Mouse (Mus musculus) heart, postnatal 25 days (tissue): ENCODE measurements around the gene 4930595D18Rik. TPM values are rescaled to one million over a fixed set of nuclear protein-coding genes. Genes with fewer than 3 reads are reported as not detected.

Experiments used
- DNase-seq: peaks from one replicate; pipeline ENCODE4 v3.0.0; 2022; ENCODE audit warnings: low spot score
- intact Hi-C: fragments of 180-260 bp; cut with DNase I; formaldehyde crosslinking; loops from one replicate; pipeline ENCODE4 v1.15.1; 2025
- total RNA-seq, 2 experiments: library from RNA; stranded (reverse); gene quantifications; 2 replicates each; pipeline ENCODE4 v1.2.3; 2021

The 4930595D18Rik gene
- total RNA-seq: not detected

GRCm38 (mm10) chr12:111184476-111184875 is at the start of gene 4930595D18Rik:
Gene 4930595D18Rik (minus strand): TSS chr12:111184491.
- no peak for DNase-seq
- intact Hi-C loops: no loop called here

GRCm38 (mm10) chr12:111233798-111234197 is 49.5 kb upstream of the 4930595D18Rik start:
- intact Hi-C loops: no loop called here
- DNase-seq: no peak

DNA sequence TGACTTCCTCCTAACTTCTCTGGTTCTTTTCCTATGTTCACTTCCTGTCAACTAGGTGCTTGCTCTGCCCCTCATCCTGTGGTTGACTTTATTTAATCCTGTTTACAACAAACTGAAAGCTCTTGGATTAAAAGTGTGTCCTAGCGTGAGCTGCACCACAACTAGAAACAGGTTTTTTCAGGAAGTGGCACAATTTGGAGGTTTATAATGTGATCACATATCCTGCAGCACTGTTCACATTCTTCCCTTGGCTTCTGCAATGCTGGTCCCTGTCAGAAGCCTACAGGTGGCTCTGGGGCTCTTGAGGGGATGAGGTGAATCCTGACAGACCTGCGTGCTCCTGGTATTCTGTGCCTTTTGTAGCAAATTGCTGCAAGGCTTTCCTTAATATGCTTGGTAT is 46.5 kb upstream of the 4930595D18Rik start:
- intact Hi-C loops: no loop called here
- DNase-seq: no peak

DNA sequence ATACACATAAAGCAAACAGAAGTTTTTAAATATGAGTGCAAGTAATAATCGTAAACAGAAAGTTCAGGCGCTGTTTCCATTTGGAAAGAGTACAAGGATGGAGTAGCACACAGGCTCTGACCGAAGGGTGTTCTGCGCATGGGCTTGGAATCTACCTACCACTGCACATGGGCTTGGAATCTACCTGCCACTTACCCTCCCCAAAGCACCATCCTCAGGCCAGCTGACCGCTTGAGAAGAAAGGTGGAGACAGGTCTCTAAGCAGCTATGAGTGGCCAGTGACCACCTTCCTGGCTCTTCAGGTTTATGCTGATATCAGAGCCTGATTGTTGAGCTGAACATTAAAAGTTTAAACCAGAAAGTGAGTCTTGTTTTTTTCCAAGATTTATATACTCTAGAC is 44.2 kb upstream of the 4930595D18Rik start:
- DNase-seq: no peak
- intact Hi-C loops: no loop called here

- no peak for DNase-seq
- intact Hi-C loops: no loop called here
Measured at GRCm38 (mm10) chr12:111227410-111227809, 43.1 kb upstream of the 4930595D18Rik start.

GRCm38 (mm10) chr12:111225197-111225780 is 41.0 kb upstream of the 4930595D18Rik start:
- DNase-seq: no peak
- intact Hi-C loops: no loop called here

DNA sequence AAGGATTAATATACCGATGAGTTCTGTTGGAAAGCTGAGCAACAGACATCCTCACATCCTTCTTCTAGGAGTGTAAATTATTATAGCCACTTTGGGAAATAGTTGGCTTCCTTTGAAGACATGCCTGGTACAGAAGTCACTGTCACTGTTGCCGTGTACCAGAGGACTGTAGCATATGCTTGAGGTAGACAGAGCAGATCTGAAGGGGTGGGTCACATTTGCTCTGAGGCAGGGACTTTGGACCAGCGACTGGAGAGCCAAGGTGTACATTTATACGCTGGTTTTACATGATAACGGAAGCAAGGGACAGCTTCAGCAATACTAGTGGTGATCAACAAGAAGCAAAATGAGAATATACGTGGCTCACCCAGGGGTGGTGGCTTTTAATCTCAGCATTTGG is 34.6 kb upstream of the 4930595D18Rik start:
- no peak for DNase-seq
- intact Hi-C loops: no loop called here

GRCm38 (mm10) chr12:111211729-111212128 is 27.4 kb upstream of the 4930595D18Rik start:
- intact Hi-C loops: no loop called here
- DNase-seq: no peak

DNA sequence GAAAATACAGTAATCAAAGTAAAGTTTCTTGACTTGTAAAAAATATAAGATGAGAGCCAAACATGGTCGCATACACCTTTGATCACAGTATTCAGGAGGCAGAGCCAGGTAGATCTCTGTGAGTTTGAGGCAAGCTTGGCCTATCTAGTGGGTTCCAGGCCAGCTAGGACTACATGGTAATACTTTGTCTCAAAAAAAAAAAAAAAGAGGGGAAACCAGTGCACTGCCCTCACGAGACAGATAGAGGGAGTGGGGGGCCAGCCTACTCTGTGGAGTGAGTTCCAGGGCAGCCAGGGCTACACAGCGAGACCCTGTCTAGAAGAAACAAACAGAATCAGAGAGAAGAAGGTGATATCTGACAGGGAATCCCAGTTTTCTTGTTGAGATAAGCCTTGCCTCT is 23.4 kb upstream of the 4930595D18Rik start:
- DNase-seq: no peak
- intact Hi-C loops: no loop called here

DNA sequence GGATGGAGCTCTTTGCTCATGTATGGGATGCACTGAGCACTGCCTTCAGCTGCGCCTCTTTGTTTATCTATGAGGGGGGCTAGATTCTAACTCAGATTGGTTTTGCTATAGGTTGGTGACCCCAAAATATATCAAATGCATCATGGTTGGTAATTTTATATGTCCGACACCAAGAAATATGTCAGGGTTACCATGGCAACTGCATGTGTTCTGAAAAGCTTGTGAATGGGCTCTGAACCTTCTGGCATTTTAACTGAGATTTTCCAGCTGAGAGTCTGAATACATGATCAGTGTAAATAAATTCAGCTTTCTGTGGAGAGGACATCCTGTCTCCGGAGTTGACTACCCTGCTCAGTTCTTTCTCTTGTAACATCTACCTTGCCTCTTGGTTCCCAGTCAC is 19.7 kb upstream of the 4930595D18Rik start:
- DNase-seq: no peak
- intact Hi-C loops: no loop called here

DNA sequence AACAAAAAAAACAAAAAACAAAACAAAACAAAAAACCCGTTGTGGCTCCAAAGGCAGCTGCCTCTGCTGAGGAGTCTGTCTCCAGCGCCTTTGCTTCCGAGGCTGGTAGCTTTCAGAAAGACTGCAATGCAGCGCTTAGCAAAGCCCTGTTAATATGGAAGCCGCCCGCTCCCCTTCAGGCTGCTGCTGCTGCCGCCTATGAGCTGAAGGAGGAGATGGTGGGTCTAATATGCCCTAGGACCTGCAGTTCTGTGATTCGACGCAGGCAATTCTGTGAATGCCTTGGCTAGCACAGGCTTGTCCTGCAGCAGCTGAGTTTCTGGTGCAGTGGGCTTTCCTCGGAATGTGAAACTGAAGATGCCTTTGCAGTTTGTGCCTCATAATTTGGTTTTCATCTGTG is 18.8 kb upstream of the 4930595D18Rik start:
- DNase-seq: no peak
- intact Hi-C loops: no loop called here

DNA sequence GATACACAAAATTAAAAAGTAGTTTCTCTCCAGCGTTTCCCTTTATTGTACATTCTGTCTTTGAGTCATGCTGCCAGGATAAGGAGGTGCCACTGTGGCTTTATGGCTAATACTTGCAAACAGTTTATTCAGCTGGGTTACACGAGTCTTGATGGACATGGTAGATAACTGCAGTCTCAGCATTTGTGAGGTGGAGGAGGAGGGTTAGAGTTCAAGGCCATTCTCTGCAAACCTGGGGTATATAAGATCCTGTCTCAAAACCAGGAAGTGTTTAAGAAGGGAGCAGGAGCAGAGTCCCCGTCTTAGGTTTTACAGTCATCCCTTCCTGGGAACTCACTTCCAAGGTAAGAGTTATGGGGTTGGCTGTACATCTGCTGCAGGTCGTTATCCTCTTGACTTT is 12.3 kb upstream of the 4930595D18Rik start:
- no peak for DNase-seq
- intact Hi-C loops: no loop called here

DNA sequence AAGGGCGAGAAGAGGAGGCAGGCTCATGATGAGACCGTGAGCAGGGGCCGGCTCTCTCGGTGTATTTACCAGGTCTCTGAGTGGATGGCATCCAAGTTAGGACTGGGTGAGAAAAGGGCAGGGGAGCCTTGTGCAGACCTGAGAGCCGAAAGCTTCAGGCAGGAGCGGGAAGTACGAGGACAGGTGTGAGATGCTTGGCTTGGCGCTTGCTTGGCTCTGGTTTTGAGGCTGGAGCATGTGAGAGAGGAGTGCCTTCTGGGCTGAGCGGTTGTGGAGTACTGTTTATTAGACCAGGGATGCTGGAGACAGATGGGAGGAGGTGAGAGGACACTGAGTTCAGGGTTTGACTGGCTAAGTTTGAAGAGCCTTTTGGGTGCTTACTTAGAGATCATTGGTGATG is 9.0 kb upstream of the 4930595D18Rik start:
- intact Hi-C loops: no loop called here
- no peak for DNase-seq

- intact Hi-C loops: no loop called here
- no peak for DNase-seq
Measured at GRCm38 (mm10) chr12:111192777-111193176, 8.5 kb upstream of the 4930595D18Rik start.

- no peak for DNase-seq
- intact Hi-C loops: no loop called here
Measured at GRCm38 (mm10) chr12:111190891-111191290, 6.6 kb upstream of the 4930595D18Rik start.

DNA sequence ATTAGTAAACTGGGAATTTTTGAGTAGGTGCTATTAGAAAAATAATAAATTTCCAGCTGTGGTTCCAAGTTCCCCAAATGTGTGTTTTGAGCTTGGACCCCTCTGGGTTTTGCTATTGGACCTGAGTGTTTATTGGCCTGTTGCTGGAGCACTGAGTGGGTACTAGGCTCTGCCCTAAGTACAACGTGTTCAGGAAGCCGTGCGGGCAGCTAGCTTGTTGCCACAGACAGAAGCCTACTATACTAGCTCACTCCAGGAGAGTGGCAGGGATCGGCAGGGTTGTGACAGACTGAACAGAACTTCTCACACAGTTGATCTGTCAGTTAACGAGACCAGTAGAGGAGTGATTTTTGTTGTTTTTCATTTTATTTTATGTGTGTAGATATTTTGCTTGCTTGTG is 6.1 kb upstream of the 4930595D18Rik start:
- intact Hi-C loops: no loop called here

DNA sequence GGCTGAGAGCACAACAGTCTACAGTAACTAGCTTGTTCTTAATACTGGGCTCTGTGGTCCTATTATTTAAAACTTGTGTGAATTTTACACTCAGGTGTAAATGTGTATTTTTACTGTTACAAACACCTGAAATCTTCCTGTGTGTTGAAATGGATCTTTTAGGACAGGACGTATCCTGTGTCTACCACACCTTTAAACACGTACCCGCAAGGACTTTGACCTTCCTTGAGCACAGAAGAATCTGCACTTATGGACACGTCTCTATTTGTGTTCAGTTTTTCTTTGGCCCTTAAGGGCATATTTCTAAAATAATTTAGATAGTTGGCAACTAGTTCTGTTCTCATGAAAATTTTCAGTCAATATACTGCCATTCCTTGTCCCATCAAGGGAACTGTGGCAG is 4.0 kb upstream of the 4930595D18Rik start:
- intact Hi-C loops: no loop called here
- no peak for DNase-seq

More for the DNA sequence above, 6.1 kb upstream of the 4930595D18Rik start:
- DNase-seq: no peak

GRCm38 (mm10) chr12:111186986-111187385 is 2.7 kb upstream of the 4930595D18Rik start:
- no peak for DNase-seq
- intact Hi-C loops: no loop called here

GRCm38 (mm10) chr12:111182378-111182777 is 1.9 kb downstream of the 4930595D18Rik start:
- DNase-seq: no peak
- intact Hi-C loops: no loop called here

GRCm38 (mm10) chr12:111181848-111182247 is 2.4 kb downstream of the 4930595D18Rik start:
- DNase-seq: no peak
- intact Hi-C loops: no loop called here

DNA sequence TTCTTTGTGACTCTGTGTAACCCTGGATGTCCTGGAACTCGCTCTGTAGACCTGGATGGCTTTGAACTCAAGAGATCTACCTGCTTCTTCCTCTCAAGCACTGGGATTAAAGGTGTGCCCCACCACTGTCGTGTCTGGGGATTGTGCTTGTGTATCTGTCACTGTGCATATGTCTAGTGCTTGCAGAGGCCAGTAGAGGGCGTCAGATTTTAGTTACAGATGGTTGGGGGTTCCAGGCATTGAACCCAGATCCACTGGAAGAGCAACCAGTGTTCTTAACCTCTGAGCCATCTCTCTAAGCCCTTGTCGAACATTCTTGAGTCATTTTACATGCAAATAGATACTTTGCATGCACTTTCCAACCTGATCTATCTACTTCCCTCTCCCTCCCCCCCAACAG is 5.5 kb downstream of the 4930595D18Rik start:
- intact Hi-C loops: no loop called here
- DNase-seq: no peak

- intact Hi-C loops: no loop called here
- DNase-seq: no peak
Measured at GRCm38 (mm10) chr12:111168891-111169290, 15.4 kb downstream of the 4930595D18Rik start.
